Mouse (Mus musculus): ENCODE results near the gene Zfp354c. TPM values are rescaled to one million over a fixed set of nuclear protein-coding genes. Genes with fewer than 3 reads are reported as not detected.
A peak's percentile ranks its signal among the peaks of the same experiment; 100 is the strongest.

The Zfp354c gene
- total RNA-seq (2012; rRNA removed) (1.1 and 1.4 TPM in 2 replicates), total RNA-seq (2014; rRNA removed) (1.9 and 2.1 TPM in 2 replicates), polyA plus RNA-seq (2012; ENCODE audit: insufficient read length, low read depth) (2.2 TPM in 2 replicates)

DNA sequence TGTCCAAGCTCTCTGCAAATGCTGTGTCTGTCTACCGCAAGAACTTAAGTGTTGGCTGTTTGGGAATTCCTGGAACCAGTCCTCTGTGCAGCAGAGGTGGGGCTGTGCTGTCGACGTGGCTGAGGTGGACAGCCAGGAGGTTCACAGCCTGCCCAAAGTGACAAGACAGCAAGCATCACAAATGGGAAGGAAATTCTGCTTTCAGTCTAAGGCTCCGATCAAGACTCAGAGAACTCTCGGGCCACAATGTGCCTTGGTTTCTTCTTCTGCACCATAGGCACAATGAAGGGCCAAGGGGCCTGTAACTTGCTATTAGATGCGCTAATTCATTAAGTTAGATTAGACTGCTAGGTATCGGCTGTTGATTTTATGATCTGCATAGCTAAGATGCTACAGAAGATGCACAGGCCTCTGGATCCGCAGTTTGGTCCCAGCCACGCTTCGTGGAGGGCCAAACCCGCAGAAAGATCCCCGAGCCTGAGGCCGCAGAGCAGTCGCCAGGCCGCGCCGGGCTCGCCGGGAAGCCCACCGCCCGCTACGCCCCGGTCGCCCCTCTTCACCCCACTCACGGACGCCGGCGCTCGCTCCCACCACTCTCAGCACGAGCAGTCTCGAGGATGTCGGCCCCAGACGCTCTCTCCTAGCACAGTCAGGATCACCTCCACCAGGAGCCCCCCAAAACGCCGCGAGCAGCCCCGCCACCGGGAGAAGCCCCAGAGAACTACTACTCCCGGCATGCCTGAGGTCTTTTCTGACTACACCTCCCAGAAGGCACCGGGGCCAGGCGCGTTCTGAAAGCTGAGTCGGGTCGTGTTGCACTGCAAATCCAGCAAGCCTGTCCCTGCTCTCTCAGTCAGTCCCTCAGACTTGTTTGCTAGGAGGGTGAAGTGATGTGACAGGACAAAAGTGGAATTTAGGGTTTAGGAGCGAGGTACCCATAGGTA is at the start of gene Zfp354c:
Gene Zfp354c, minus strand, starts transcription at position 715 of the 944 bp plus-strand sequence.
- Histone ChIP-seq H3K4me3 (replicated peaks in 1 of 3; ENCODE audit: low read depth in 2 of 3, low read length in 2 of 3, poor library complexity in 1 of 3) (peak within 1 kb of the TSS; percentile 57 to 96 (median 65)), H3K27ac (ENCODE audit: insufficient read depth, low read depth) (no peak within 1 kb of the TSS), H3K9me3 (replicated peaks; ENCODE audit: low read length) (peaks cover under 1% of the 10 kb centered on the region), H3K36me3 (replicated peaks in 1 of 2; ENCODE audit: control insufficient read depth in 1 of 2, insufficient read depth in 1 of 2, low read length in 1 of 2) (peaks cover 0 to 4% of the 10 kb centered on the region in 2 experiments), H3K4me2 (ENCODE audit: insufficient read depth, low read depth, poor library complexity, severe bottlenecking) (peak within 1 kb of the TSS; percentile 98), H3K27me3 (replicated peaks) (no peaks in the 10 kb centered on the region), H3K79me2 (replicated peaks; ENCODE audit: control insufficient read depth, extremely low read depth, insufficient read depth, poor library complexity, severe bottlenecking) (no peaks in the 10 kb centered on the region), H3K9ac (ENCODE audit: insufficient read depth, low read depth) (peak within 1 kb of the TSS; percentile 62), H3K4me1 (ENCODE audit: control insufficient read depth in 1 of 2, insufficient read depth in 2 of 2) (peaks cover 3 to 13% of the 10 kb centered on the region in 2 experiments; a peak in 3 of 4 replicates)
- dilution Hi-C loops (cut with MboI; ENCODE audit: extremely low pct_ligation_motif_present, extremely low pct_unique_long_range_greater_than_20kb, low sequenced_read_pairs) (no loop called here), in situ Hi-C loops (cut with MboI; ENCODE audit: low pct_ligation_motif_present, low pct_unique_long_range_greater_than_20kb, low sequenced_read_pairs) (no loop called here)
- DNase-seq (ENCODE audit: extremely low read depth): peak; percentile 85
- TF ChIP-seq ETS1 (conservative IDR thresholded peaks at IDR 0.05; ENCODE audit: low read depth, low read length) (no peak), SIN3A (IDR thresholded peaks at IDR 0.05; ENCODE audit: low read length) (peak; percentile 57; the same call in 1 of the 2 replicates), NRF1 (IDR thresholded peaks at IDR 0.05; ENCODE audit: low read depth, low read length) (peak; percentile 47), UBTF (IDR thresholded peaks at IDR 0.05; ENCODE audit: low read depth, low read length) (no peak), POLR2AphosphoS2 (IDR thresholded peaks at IDR 0.05; ENCODE audit: low read depth, low read length) (peak; percentile 57; the same call in 1 of the 2 replicates), TCF12 (IDR thresholded peaks at IDR 0.05; ENCODE audit: low read depth, low read length) (peak; percentile 80), ZNF384 (IDR thresholded peaks at IDR 0.05; ENCODE audit: low read depth, low read length) (no peak), MXI1 (IDR thresholded peaks at IDR 0.05; ENCODE audit: low read depth, low read length) (peak; percentile 43), PAX5 (IDR thresholded peaks at IDR 0.05; ENCODE audit: low read length) (no peak), BHLHE40 (IDR thresholded peaks at IDR 0.05; ENCODE audit: low read depth, low read length) (no peak), ZC3H11A (IDR thresholded peaks at IDR 0.05; ENCODE audit: low read depth, low read length) (no peak), IRF4 (IDR thresholded peaks at IDR 0.05; ENCODE audit: low read depth, low read length) (peak; percentile 53; the same call in 1 of the 2 replicates), CHD1 (IDR thresholded peaks at IDR 0.05; ENCODE audit: low read depth, low read length) (no peak), SMC3 (IDR thresholded peaks at IDR 0.05; ENCODE audit: low read depth, low read length) (no peak), JUND (conservative IDR thresholded peaks at IDR 0.05; ENCODE audit: low read depth, low read length) (no peak), JUN (IDR thresholded peaks at IDR 0.05; ENCODE audit: insufficient read depth, low read depth, low read length) (no peak), HCFC1 (IDR thresholded peaks at IDR 0.05; ENCODE audit: low read depth, low read length) (peak; percentile 100), RAD21 (IDR thresholded peaks at IDR 0.05; ENCODE audit: low read depth, low read length) (no peak; the same call in none of the 2 replicates), USF2 (conservative IDR thresholded peaks at IDR 0.05; ENCODE audit: low read depth, low read length) (no peak), E2F4 (IDR thresholded peaks at IDR 0.05; ENCODE audit: insufficient replicate concordance, low read depth, low read length) (no peak), GABPA (IDR thresholded peaks at IDR 0.05; ENCODE audit: insufficient replicate concordance, low read depth, low read length) (peak; percentile 73; the same call in 1 of the 2 replicates), USF1 (IDR thresholded peaks at IDR 0.05; ENCODE audit: low read depth, low read length) (no peak), EP300 (IDR thresholded peaks at IDR 0.05; ENCODE audit: low read length) (no peak), RCOR1 (conservative IDR thresholded peaks at IDR 0.05; ENCODE audit: low read depth, low read length) (no peak), POLR2A (IDR thresholded peaks at IDR 0.05; ENCODE audit: low read depth, low read length) (peak; percentile 83), MEF2A (IDR thresholded peaks at IDR 0.05; ENCODE audit: borderline replicate concordance, low read depth, low read length) (peak; percentile 75), KAT2A (IDR thresholded peaks at IDR 0.05; ENCODE audit: insufficient replicate concordance, low read length) (peak; percentile 96; the same call in 1 of the 2 replicates), ZKSCAN1 (IDR thresholded peaks at IDR 0.05; ENCODE audit: borderline replicate concordance, low read depth, low read length) (no peak), ZMIZ1 (IDR thresholded peaks at IDR 0.05; ENCODE audit: low read depth, low read length) (peak; percentile 74; the same call in 1 of the 2 replicates), NELFE (IDR thresholded peaks at IDR 0.05; ENCODE audit: low read depth, low read length) (peak; percentile 88), CHD2 (IDR thresholded peaks at IDR 0.05; ENCODE audit: low read length) (no peak), CTCF (conservative IDR thresholded peaks at IDR 0.05 in 1 of 2, IDR thresholded peaks at IDR 0.05 in 1 of 2; ENCODE audit: low read depth in 2 of 2, low read length in 2 of 2) (no peak), MAFK (IDR thresholded peaks at IDR 0.05; ENCODE audit: insufficient replicate concordance, low read length) (no peak), ELF1 (IDR thresholded peaks at IDR 0.05; ENCODE audit: low read depth, low read length) (peak; percentile 63), MAZ (IDR thresholded peaks at IDR 0.05; ENCODE audit: low read depth, low read length) (no peak), TBP (conservative IDR thresholded peaks at IDR 0.05; ENCODE audit: low read depth, low read length) (peak; percentile 72), MAX (IDR thresholded peaks at IDR 0.05; ENCODE audit: low read length) (peak; percentile 49; the same call in 1 of the 2 replicates)
